Mouse (Mus musculus) G1E (cell line): ENCODE data around the gene Pramef12.

ENCODE experiments used
- CTCF ChIP-seq: IDR thresholded peaks from 2 replicates; pipeline ENCODE4 v1.5.1; 2012; ENCODE audit warnings: low read depth, low read length, inconsistent platforms, mixed read lengths
- POLR2AphosphoS5 ChIP-seq: IDR thresholded peaks from 2 replicates; pipeline ENCODE4 v1.6.1; 2012; ENCODE audit warnings: low read depth, low read length, inconsistent platforms; ENCODE audit not compliant: insufficient replicate concordance
- TAL1 ChIP-seq: conservative IDR thresholded peaks from 2 replicates; pipeline ENCODE4 v1.6.1; 2012; ENCODE audit warnings: low read depth, low read length, inconsistent platforms, mixed read lengths

GRCm38 (mm10) chr4:144453217-144453616 lies 45.0 kb upstream of the Pramef12 start, which contains the start of gene Gm9944:
- TF ChIP-seq CTCF (no peak), TAL1 (no peak), POLR2AphosphoS5 (no peak)
